Mouse (Mus musculus) left cerebral cortex, postnatal 14 days (tissue): ENCODE measurements around the gene Metrn. TPM values are rescaled to one million over a fixed set of nuclear protein-coding genes. Genes with fewer than 3 reads are reported as not detected.

Experiments
- DNase-seq, 2 experiments: peaks; one replicate each; pipeline ENCODE4 v3.0.0; 2021 to 2022; ENCODE audit warnings: low spot score in 2 of 2, mixed read lengths in 1 of 2
- intact Hi-C: fragments of 180-260 bp; cut with DNase I; formaldehyde crosslinking; loops from one replicate; pipeline ENCODE4 v1.15.1; 2025
- microRNA-seq, 2 experiments: library from miRNA; unstranded; fragments of <30 nt; microRNA quantifications; one replicate each; pipeline ENCODE4 v1.2.0; 2022
- total RNA-seq, 2 experiments: library from RNA; stranded (reverse); gene quantifications; 2 replicates each; pipeline ENCODE4 v1.2.3; 2021

Gene Metrn
- total RNA-seq, 2 experiments from 2014 or later: 73.5 to 84.2 TPM

GRCm38 (mm10) chr17:25748238-25748637, 48.7 kb downstream of the Metrn start:
- DNase-seq: no peak
- intact Hi-C loops: no loop called here

GRCm38 (mm10) chr17:25744311-25744710, 52.6 kb downstream of the Metrn start:
- intact Hi-C loops: no loop called here
- no peak for DNase-seq

GRCm38 (mm10) chr17:25743831-25744230, 53.1 kb downstream of the Metrn start:
- intact Hi-C loops: no loop called here
- DNase-seq: no peak

Small RNAs within 50 kb of the gene (microRNA-seq; reads per million reads assigned to microRNA genes)
- gene Gm25083: 0 reads per million in 2 experiments
- 2.7 to 3.2 reads per million in 2 experiments for gene Mir3082
- 1.6 to 3.4 reads per million in 2 experiments for gene Mir6966

Other genes starting within 250 kb of the Metrn start
- 10 to 100 TPM; 62.2 to 70.1 TPM for gene Sox8, start 226.4 kb downstream of the Metrn start, total RNA-seq
- 10 to 100 TPM; 22.1 to 23.4 TPM for gene Lmf1, start 218.1 kb downstream of the Metrn start, total RNA-seq
- gene Gng13, start 80.0 kb downstream of the Metrn start, total RNA-seq: 100 to 1,000 TPM; 125 to 154 TPM
- 1 to 10 TPM; 1.9 to 4.3 TPM for gene Chtf18, start 69.7 kb downstream of the Metrn start, total RNA-seq
- 10 to 100 TPM; 34.2 to 35.5 TPM for gene Rpusd1, start 69.5 kb downstream of the Metrn start, total RNA-seq
- gene Mslnl, start 61.1 kb downstream of the Metrn start, total RNA-seq: not detected
- gene Msln, start 42.8 kb downstream of the Metrn start, total RNA-seq: 1 to 10 TPM; 6.2 to 6.5 TPM
- gene Narfl, start 23.4 kb downstream of the Metrn start, total RNA-seq: 10 to 100 TPM; 28.8 to 32.8 TPM
- 100 to 1,000 TPM; 127 to 140 TPM for gene Haghl, start 11.5 kb downstream of the Metrn start, total RNA-seq
- gene Ccdc78, start 10.6 kb downstream of the Metrn start, total RNA-seq: not detected
- gene Fam173a, start 4.2 kb downstream of the Metrn start, total RNA-seq: 10 to 100 TPM; 82.7 to 87.4 TPM
- not detected for gene AC134908.4, start 1.5 kb downstream of the Metrn start, total RNA-seq
- gene Fbxl16, start 11.9 kb upstream of the Metrn start, total RNA-seq: 100 to 1,000 TPM; 460 to 479 TPM
- gene Wdr24, start 26.5 kb upstream of the Metrn start, total RNA-seq: 10 to 100 TPM; 22.3 to 23.3 TPM
- 10 to 100 TPM; 59.1 to 59.6 TPM for gene Jmjd8, start 31.7 kb upstream of the Metrn start, total RNA-seq
- gene Stub1, start 36.3 kb upstream of the Metrn start, total RNA-seq: 100 to 1,000 TPM; 160 to 166 TPM
- 10 to 100 TPM; 85.8 to 89.7 TPM for gene Rhbdl1, start 40.2 kb upstream of the Metrn start, total RNA-seq
- gene Gm20683, start 44.6 kb upstream of the Metrn start, total RNA-seq: 10 to 100 TPM; 29.0 to 29.5 TPM
- 10 to 100 TPM; 81.9 to 84.9 TPM for gene Rhot2, start 47.7 kb upstream of the Metrn start, total RNA-seq
- gene Wdr90, start 64.4 kb upstream of the Metrn start, total RNA-seq: 10 to 100 TPM; 34.2 to 37.9 TPM
- 10 to 100 TPM; 25.5 to 31.6 TPM for gene Mcrip2, start 71.6 kb upstream of the Metrn start, total RNA-seq
- 10 to 100 TPM; 37.6 to 40.3 TPM for gene Mettl26, start 77.9 kb upstream of the Metrn start, total RNA-seq
- 1 to 10 TPM; 1.1 to 1.8 TPM for gene Wfikkn1, start 83.7 kb upstream of the Metrn start, total RNA-seq
- gene Rab40c, start 122.6 kb upstream of the Metrn start, total RNA-seq: 10 to 100 TPM; 53.7 to 57.3 TPM
- gene Pigq, start 147.8 kb upstream of the Metrn start, total RNA-seq: 100 to 1,000 TPM; 138 to 145 TPM
- not detected for gene Nhlrc4, start 147.8 kb upstream of the Metrn start, total RNA-seq
- gene A930017K11Rik, start 155.4 kb upstream of the Metrn start, total RNA-seq: under 1 TPM in 1 of 2 experiments, not detected in 1; 0.13 TPM
- 10 to 100 TPM; 46.5 to 50.0 TPM for gene Capn15, start 188.7 kb upstream of the Metrn start, total RNA-seq